Mouse (Mus musculus) C2C12 (cell line): Measurements from ENCODE around the gene Olfr1033.
"Not testable (repeated sequence)": the region's sequence is repeated elsewhere in the genome, so short reads cannot be mapped to it uniquely, and the experiment has no call there.

Experiments
- CTCF ChIP-seq: IDR thresholded peaks from one replicate; pipeline ENCODE4 v1.5.1; 2011; ENCODE audit not compliant: control insufficient read depth, insufficient read depth, insufficient read length
- FOSL1 ChIP-seq: IDR thresholded peaks from one replicate; pipeline ENCODE4 v1.8.0; 2011; ENCODE audit warnings: mild to moderate bottlenecking, low read length; ENCODE audit not compliant: poor library complexity, insufficient read depth, severe bottlenecking
- MAX ChIP-seq: IDR thresholded peaks from one replicate; pipeline ENCODE4 v1.6.1; 2011; ENCODE audit warnings: mild to moderate bottlenecking, control low read depth
- MYOD1 ChIP-seq: IDR thresholded peaks from one replicate; pipeline ENCODE4 v1.6.1; 2011; ENCODE audit warnings: low read depth; ENCODE audit not compliant: control insufficient read depth, insufficient read length
- MYOG ChIP-seq: IDR thresholded peaks from one replicate; pipeline ENCODE4 v1.6.1; 2011; ENCODE audit not compliant: control insufficient read depth, insufficient read length; ENCODE audit errors: extremely low read depth
- USF1 ChIP-seq: IDR thresholded peaks from one replicate; pipeline ENCODE4 v1.6.1; 2011; ENCODE audit warnings: low read depth, mild to moderate bottlenecking, control low read depth, moderate library complexity

DNA sequence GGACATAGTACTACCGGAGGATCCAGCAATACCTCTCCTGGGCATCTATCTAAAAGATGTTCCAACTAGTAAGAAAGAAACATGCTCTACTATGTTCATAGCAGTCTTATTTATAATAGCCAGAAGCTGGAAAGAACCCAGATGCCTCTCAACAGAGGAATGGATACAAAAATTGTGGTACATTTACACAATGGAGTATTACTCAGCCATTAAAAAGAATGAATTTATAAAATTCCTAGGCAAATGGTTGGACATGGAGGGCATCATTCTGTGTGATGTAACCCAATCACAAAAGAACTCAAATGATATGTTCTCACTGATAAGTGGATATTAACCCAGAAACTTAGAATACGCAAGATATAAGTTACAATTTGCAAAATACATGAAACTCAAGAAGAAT lies 43.3 kb downstream of the Olfr1033 start:
- TF ChIP-seq CTCF, MYOG, MAX, MYOD1, FOSL1, USF1: not testable (repeated sequence)
